Mouse (Mus musculus) olfactory bulb, adult 2 months (tissue): ENCODE measurements around the gene Rgs6.

Source experiments
- CTCF ChIP-seq: fragments of 200-500 bp; IDR thresholded peaks from 2 replicates; pipeline ENCODE4 v1.5.1; 2012; ENCODE audit warnings: low read depth, mild to moderate bottlenecking, low read length, moderate library complexity; ENCODE audit not compliant: insufficient read depth
- POLR2A ChIP-seq: fragments of 200-500 bp; IDR thresholded peaks from 2 replicates; pipeline ENCODE4 v1.6.1; 2012; ENCODE audit warnings: mild to moderate bottlenecking, low read depth, low read length, moderate library complexity; ENCODE audit not compliant: insufficient read depth

DNA sequence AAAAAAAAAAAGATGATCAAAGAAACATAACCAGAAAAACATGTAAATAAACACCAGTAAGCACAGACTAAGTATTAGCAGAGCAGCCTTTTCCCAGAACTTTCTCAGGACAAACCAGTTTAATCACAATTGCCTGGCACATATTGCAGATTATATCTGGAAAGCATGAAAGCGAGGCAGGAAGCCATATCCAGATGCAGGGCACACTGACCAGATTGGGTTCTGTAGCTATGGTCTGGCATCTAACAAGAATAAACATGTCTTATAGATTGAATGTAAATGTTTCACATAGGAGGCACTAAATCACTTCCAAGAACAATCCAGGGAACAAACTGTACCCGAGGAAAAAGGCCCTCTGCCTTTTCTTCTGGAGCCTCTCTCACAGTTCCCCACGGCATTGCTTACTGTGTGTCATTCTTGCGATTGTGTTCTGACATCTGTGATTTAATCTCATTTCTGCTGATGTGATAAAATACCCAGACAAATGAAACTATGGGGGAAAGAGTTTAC lies 423.0 kb downstream of the Rgs6 start:
- TF ChIP-seq CTCF = no peak
- no peak for TF ChIP-seq POLR2A
